Mouse (Mus musculus) heart, adult 18-20 months (tissue): ENCODE results near the gene Wdr81. TPM values are rescaled to one million over a fixed set of nuclear protein-coding genes. Genes with fewer than 3 reads are reported as not detected.
"Not testable (repeated sequence)": the region's sequence is repeated elsewhere in the genome, so short reads cannot be mapped to it uniquely, and the experiment has no call there.

Source experiments
- DNase-seq, 2 experiments: peaks; one replicate each; pipeline ENCODE4 v3.0.0; 2021 to 2022; ENCODE audit warnings: mixed read lengths in 1 of 2
- total RNA-seq, 2 experiments: library from RNA; stranded (reverse); gene quantifications; 2 replicates each; pipeline ENCODE4 v1.2.3; 2021

Gene Wdr81
- total RNA-seq, 2 experiments from 2014 or later: 7.6 to 8.3 TPM

- peak; percentile 99 to 100 for DNase-seq
These were observed 6.6 kb upstream of the Wdr81 start, which contains the start of gene Tlcd2 for GRCm38 (mm10) chr11:75460844-75461742. Gene Tlcd2, plus strand, starts transcription at chr11:75461715.

- peak; percentile 94 to 96 for DNase-seq
These were observed 5.8 kb upstream of the Wdr81 start for GRCm38 (mm10) chr11:75460103-75460843.

GRCm38 (mm10) chr11:75459751-75460102 is 5.2 kb upstream of the Wdr81 start:
- no peak for DNase-seq

- DNase-seq: peak; percentile 69 to 79
These were observed 4.7 kb upstream of the Wdr81 start for GRCm38 (mm10) chr11:75459141-75459711.

- peak; percentile 57 to 80 for DNase-seq
These were observed 4.1 kb upstream of the Wdr81 start for GRCm38 (mm10) chr11:75458628-75459041.

- peak in 1 of 2 experiments; percentile 61 for DNase-seq
These were observed 3.7 kb upstream of the Wdr81 start for GRCm38 (mm10) chr11:75458169-75458568.

GRCm38 (mm10) chr11:75456440-75456871 is 1.9 kb upstream of the Wdr81 start:
- DNase-seq: no peak

GRCm38 (mm10) chr11:75455971-75456370 is 1.5 kb upstream of the Wdr81 start:
- not testable (repeated sequence) for DNase-seq

GRCm38 (mm10) chr11:75455041-75455736 is 672 bp upstream of the Wdr81 start:
- peak in 1 of 2 experiments; percentile 39 for DNase-seq

- DNase-seq: no peak
These were observed 1.5 kb downstream of the Wdr81 start for GRCm38 (mm10) chr11:75452812-75453557.

GRCm38 (mm10) chr11:75452081-75452480 is 2.4 kb downstream of the Wdr81 start:
- DNase-seq: no peak

- DNase-seq: no peak
These were observed 3.6 kb downstream of the Wdr81 start for GRCm38 (mm10) chr11:75450936-75451335.

GRCm38 (mm10) chr11:75450304-75450908 is 4.1 kb downstream of the Wdr81 start:
- DNase-seq: no peak

GRCm38 (mm10) chr11:75449695-75450094 is 4.8 kb downstream of the Wdr81 start:
- DNase-seq: no peak

- no peak for DNase-seq
These were observed 5.9 kb downstream of the Wdr81 start for GRCm38 (mm10) chr11:75448575-75448974.

- no peak for DNase-seq
These were observed 10.8 kb downstream of the Wdr81 start for GRCm38 (mm10) chr11:75443711-75444110.

- DNase-seq: no peak
These were observed 12.9 kb downstream of the Wdr81 start for GRCm38 (mm10) chr11:75441601-75442000.

GRCm38 (mm10) chr11:75441034-75441433 is 13.5 kb downstream of the Wdr81 start:
- DNase-seq: no peak

GRCm38 (mm10) chr11:75439951-75440350 is 14.6 kb downstream of the Wdr81 start:
- no peak for DNase-seq

- DNase-seq: no peak
These were observed 15.2 kb downstream of the Wdr81 start, which contains the start of gene Serpinf2 for GRCm38 (mm10) chr11:75439363-75439762. Gene Serpinf2, minus strand, starts transcription at chr11:75439591.

- DNase-seq: no peak
These were observed 15.7 kb downstream of the Wdr81 start for GRCm38 (mm10) chr11:75438804-75439203.
